Mouse (Mus musculus) gastrocnemius, postnatal 4 days (tissue): ENCODE data around the gene Gja5. TPM values are rescaled to one million over a fixed set of nuclear protein-coding genes. Genes with fewer than 3 reads are reported as not detected.
A peak's percentile ranks its signal among the peaks of the same experiment; 100 is the strongest.

Experiments
- DNase-seq, 2 experiments: peaks; one replicate each; pipeline ENCODE4 v3.0.0; 2021 to 2022; ENCODE audit warnings: low spot score in 2 of 2, mixed read lengths in 2 of 2
- long read RNA-seq, 2 experiments: library from polyadenylated mRNA; stranded (forward); transcript quantifications; one replicate each; pipeline ENCODE4 v2.0.0; 2021
- total RNA-seq, 2 experiments: library from RNA; stranded (reverse); gene quantifications; 2 replicates each; pipeline ENCODE4 v1.2.3; 2021

Gja5 gene
- total RNA-seq: 1 to 10 TPM; 9.1 to 9.3 TPM
- long read RNA-seq, experiment 1, partial matches to known transcripts: 0 of 4 reads
- long read RNA-seq, experiment 1, other reads (novel, unspliced or antisense): 0 of 4 reads
- long read RNA-seq, experiment 2, transcript Gja5-201 (2 exons, 3,109 nt): major isoform, 9 of 12 reads
- long read RNA-seq, experiment 2, partial matches to known transcripts: 0 of 12 reads
- long read RNA-seq, experiment 2, other reads (novel, unspliced or antisense): 3 of 12 reads

DNA sequence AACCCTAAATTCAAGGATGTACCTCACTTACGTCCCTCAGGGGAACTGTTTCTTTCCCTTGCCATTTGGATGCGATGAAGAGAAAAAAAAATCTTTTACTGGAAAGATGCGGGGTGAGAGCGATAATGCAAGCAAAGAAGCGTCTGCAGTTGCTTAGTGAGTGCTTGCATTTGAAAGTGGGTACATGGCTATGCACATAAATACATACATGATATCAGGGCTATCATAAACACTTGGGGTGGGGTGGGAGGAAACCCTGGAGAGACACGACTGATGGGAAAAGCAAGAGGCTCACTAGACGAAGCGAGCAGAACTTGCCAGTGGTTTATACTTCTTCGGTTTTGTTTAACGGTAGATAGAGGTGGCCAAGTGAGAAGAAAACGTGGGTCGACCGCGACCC lies at the start of gene Gja5:
Gene Gja5 (plus strand): TSS at position 301 of the 400 bp plus-strand sequence.
- DNase-seq: no peak

DNA sequence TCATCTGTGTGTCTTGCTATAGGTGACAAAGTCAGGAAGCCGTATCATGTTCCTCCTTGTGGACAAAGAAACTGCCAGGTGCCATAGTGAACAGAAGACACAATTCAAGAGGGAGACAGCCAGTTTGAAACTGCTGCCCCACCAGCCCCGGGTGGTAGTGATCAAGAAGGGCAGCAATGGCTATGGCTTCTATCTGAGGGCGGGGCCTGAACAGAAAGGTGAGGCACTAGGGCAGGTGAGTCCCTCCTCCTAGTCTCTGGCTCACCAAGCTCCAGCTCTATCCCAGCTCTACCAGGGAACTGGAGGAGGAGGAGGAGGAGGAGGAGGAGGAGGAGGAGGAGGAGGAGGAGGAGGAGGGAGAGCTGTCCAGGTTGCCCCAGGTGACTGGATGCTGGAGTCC lies 48.7 kb upstream of the Gja5 start:
- no peak for DNase-seq

DNA sequence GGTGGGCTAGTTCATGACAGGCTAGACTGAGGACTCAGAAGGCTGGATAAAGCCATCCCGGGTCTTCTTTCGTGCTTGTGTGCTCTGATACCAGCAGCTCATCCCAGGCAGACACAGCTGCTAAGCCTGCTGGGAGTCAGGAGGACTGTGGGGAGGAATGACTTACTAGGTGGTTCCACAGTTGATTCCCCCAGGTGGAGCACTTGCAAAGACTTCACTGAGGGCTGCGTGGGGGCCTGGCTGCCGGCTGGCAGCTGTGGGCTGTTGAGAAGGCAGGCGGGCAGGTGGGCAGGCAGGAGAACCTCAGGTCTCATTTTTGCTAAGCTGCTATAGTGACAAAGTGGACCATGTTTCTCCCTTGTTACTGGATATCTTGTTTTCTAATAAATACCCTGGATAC lies 44.0 kb upstream of the Gja5 start:
- DNase-seq: no peak

DNA sequence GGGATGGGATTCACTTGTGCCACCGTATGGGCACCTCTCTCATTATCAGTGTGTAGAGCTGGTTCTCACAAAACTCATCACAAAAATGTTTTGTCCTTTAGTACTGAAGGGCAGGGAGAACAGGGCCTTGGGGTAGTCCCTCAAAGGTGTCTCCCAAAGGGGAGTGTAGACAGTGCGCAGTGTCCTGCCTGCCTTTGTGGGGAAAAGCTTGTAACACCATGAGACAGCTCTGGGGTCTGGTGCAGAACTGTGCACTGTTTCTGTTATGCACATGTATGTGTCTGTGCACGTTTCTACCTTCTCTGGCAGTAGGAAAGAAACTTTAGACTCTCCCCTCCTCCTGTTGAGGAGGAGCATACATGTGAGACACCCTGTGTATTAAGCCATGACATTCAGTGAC lies 36.6 kb upstream of the Gja5 start:
- DNase-seq: no peak

DNA sequence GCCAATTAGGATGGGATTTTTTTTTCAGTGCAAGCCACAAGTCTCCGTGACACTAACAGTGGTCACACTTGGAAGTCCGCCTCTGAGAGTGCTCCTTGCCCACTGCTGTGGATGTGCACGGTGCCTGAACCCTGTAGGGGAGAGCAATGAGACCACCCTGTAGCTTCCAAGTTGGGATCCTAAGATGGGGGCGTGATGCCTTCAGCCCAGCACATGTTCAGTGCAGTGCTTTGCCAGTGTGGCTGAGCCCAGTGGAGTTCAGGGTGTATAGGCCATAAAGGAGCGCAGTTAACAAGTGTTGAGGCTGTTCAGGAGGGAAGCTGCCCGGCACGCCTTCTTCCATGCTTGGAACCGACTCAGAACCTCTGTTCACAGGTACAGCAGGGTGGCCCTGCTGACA lies 35.9 kb upstream of the Gja5 start:
- DNase-seq: no peak

DNA sequence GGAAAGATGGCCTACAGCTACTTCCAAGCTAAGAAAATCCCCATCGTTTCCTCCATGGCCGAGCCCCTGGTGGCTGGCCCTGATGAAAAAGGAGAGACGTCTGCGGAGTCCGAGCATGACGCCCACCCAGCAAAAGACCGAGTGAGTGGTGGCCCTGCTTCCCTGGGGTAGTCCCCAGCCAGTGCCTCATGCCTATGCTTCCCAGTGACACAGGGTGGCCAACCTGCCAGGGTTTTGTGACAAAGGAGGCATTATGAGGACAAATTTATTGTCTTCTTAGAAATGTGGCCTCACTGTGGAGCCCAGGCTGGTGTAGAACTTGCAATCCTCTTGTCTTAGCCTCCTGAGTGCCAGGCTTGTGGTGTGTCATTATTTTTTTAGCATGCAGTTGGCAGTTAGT lies 35.4 kb upstream of the Gja5 start:
- DNase-seq: no peak

DNA sequence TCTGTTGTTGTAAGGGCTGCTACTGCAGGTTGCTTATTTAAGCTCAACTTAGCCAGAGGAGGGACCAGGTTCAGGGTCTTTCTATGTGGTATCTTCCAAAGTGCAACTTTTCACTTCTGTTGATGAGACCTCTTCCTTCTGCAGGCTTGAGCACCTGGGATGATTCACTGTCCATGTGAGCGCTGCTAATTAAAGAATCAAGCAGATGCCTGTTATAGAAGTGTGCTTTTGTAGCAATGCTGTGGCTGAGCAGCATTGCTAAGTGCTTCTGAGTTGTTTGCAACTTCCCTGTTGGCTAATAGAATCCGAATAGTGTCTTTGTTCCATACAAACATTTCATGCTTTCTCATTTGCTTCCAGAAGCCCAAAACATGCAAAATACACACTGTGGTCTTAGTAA lies 34.2 kb upstream of the Gja5 start:
- no peak for DNase-seq

DNA sequence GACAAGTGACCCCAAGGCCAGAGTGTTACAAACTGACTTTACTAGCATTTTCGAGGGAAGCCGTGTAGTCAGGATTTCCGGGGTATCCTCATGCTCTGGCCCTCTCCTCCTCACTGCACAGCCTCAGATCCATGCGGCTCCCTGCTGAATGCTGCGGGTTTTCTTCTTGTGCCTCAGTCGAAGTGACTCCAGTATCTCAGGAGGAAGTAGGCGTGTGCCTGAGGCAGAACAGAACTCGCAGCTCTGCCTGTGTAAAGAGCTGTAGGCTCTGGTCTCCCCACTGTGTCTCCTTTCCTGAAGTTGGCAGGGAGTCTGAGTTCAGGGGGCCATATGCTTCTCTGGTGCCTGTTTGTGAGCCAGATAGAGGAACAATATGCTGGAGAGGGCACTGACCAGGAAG lies 33.4 kb upstream of the Gja5 start:
- no peak for DNase-seq

DNA sequence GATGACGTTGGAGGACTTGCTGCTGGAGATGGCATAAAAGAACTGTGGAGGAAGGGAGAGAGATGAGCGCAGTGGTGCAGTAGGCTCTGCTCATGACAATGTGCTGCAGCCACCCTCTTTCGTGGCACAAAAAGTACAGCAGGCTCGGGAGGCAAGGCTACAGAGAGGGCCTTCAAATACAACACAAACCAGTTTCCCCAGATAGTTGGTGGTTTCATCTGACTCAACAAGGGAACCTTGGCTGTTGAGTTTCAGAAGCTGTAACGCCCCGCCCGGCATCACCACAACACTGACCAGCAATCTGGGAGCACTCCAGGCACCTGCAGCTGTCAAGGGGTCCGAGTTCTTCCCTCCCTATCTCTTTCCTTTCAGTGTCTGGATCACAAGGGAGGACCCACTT lies 32.0 kb upstream of the Gja5 start:
- DNase-seq: no peak

DNA sequence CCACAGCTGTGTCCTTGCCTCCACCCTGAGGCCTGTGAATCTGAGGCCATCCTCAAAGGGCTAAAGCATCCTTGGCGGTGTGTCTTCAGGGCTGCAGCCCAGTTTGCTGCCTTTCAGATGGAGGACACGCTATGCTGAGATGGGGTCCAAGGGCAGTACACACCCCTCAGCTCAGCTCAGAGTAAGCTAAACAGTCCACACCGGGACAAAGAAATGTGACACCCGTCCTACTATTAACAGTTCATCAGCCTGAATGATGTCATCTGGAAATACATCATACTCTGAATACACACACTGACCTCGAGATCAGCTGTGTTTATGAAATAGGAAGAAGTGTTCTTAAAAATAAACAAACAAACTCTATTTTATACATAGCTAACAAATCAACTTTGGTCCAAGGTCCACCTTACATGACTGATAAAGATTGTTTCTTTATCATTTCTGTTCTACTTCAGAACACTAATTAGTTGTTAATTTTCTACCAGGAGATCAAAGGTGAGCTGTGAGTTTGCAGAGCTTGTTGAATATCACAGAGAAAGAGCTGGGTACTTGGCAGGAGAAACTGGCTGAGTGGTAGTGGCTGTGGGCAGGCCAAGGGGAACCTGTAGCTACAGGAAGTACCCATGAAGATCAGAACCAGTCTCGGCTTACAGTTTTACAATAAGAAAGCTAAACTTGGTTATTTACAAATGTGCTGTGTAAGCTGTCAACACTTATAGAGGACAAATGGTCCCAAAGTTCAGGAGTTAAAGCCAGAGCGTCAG lies 29.5 kb upstream of the Gja5 start:
- no peak for DNase-seq

DNA sequence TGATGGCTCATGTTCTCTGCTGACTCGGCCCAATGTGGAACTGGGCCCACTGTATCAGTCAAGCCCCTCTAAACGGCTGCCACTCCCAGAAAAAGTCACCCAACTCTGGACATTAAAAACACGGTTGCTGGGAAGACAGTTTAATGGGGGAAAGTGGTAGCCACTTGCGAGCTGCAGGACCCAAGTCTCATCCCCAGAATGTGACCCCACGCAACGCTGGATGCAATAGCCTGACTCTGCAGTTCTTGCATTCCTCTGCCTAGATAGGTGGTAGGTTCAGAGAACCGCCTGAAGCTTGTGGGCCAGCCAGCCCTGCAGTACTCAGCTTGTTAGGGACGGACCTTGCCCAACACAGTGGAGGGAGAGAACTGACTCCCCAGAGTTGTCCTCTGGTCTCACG lies 25.0 kb upstream of the Gja5 start:
- DNase-seq: no peak

DNA sequence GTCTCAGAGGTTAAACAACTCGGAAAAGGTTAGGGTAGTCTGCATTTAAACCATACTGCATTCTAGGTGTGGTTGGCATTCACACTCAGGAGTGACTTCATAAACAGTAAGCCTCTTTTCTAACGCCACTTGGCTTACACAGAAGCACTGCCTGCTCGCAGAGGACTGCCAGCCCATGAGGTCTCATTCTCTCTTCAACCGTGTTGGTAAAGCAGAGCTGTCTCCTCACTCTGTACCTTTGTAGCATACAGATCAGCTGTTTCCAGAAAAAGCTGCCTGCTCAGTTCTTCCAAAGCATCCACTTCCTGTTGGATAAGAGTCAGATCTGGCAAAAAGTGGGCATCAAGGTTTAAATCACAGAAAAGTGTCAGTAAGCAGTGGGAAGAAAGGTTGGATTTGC lies 24.1 kb upstream of the Gja5 start:
- DNase-seq: no peak

DNA sequence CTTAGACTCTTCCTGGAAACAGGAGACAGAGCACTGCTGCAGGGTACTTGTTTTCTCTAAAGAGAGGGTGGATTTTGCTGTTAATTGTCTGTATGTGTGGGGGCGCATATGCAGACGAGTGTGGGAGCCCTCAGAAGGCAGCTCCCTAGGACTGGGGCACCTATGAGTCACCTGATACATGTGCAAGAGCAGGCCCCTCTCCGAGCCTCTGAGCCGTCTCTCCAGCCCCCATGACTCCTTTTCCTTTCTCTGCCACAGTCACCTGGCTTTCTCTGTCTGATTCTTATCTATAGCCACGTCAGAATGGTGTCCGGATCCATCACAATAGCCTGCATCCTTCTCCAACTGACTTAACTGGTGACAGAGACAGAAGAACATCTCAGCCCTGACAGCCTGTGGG lies 22.9 kb upstream of the Gja5 start:
- no peak for DNase-seq

DNA sequence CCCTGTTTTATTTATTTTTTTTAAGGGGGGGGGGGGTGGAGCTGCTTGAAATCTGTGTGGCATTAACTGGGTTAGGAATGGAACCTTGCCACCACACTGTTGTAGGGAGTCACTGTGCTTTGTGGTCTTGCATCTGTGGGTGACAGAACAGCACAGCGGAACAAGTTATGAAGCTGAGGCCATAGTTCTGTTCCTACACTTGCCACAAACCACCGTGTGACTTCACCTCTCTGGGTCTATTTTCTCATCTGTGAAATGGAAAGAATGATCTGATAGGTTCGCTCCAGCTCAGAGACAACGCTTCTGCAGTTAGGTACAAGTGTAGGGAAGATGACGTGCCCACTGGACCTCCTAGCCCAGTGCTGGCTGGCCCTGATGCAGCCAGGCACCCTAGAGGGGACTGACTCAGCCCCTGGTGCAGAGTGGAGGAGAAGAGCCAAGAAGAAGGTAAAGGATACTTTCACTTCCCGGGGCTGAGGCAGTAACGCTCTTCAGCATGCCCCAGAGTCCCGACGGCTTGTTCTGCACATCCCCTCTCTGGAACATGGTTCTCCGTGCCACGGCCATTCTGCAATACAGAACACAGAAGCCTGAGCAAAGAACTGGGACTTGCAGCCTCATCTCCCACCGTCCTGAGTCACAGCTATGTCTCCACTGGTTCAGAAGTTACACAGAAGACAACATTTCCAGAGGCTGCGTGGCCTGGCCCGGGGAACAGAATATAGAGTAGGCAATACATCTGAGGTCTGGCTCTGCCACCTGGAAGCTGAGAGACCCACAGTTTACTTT lies 22.2 kb upstream of the Gja5 start:
- no peak for DNase-seq

DNA sequence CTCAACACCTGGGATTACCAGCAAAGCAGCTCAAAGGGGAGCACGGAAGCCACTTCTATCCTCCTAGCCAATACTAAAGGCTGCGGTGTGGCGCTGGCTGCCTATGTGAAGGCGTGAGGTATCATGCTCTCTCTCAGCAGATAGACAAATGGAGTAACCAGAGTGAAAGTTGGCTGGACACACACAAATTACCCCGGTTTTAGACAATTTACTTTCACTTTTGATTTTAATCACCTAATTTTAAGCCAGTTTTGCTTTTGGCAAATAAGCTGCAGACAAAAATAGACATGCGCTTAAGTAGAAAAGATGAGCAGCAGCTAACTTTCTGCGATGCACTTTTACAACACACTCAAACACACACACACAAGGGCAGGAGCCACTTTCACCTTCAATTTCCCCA lies 20.8 kb upstream of the Gja5 start:
- no peak for DNase-seq

DNA sequence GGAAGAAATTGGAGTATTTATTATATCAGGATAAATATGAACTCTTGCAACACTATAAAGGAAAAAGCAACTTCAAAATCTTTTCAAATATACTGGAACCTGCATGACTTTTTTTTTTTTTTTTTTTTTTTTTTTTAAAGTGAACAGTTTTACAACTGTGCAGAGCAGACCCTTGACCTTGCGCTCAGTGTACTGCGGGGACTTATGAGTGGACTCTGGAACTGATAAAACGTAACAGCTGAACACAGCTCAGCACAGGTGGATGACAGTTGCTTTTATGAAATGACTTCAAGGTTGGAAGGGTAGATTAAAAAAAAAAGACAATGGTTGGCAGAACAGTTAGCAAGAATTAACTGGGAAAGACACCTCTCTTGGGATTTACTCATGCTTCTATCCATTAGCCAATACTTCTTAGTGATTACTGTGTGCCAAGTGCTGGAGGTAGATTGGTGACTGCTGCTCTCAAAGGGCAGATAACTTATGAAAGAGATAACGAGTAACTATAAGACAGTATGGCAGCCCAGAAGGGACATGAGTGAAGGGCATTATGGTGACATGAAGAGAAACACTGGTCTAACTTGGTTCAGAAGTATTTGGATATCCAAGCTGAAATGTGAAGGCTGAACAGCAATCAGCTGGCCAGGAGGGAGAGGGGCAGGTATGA lies 2.0 kb upstream of the Gja5 start:
- DNase-seq: no peak

DNA sequence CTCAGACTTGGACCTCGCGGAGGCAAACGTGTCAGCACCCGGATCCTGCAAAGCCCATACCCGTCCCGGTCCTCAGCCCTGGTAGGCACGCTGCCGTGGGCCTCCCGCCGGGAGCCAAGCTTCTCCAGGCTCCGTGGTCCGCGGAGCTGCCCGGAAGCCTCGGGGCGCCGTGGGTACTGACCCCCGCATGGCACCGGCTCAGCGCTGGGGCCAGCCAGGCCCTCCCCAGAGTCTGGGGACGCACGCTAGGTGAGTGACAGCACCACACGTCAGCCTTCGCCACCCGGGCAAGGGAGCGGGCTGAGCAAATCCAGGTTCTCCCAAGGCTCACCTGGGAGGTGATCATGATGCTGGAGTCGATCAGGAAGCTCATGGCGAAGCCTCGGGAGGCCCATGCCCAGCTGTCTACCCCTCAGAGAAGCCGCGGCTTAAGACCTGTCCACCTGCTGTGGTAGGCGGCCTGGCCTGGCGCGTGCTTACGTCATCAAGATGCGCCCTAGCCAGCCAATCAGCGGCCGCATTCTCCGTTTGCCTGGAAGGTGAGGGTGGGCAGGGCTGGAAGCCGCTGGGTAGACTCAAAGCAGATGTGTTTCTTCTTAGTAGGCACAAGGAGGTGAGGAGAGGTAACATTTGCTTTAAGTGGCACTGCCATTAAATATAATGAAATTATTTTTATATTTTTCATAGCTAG lies 503 bp downstream of the Gja5 start, which contains the start of gene Gpr89:
Gene Gpr89 (minus strand): TSS at position 496 of the 691 bp plus-strand sequence.
- DNase-seq: peak; percentile 88 to 90

DNA sequence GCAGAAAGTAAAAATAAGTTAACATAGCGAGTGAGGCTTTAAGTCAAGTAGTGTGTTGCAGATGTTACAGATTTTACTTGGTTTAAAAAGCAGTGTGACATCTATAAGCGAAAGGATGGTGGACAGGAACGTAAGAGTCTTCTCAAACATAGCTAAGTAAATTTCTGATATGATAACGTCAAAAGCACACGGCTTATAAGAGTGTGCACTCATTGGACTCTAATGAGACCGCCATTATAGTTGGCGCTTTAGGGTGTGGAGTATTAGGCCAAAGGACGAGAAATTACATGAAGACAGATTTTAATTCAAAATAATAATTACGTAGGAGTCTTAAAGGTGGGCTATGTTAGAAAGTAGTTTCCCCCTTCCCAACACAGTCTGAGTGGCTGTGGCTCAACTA lies 1.1 kb downstream of the Gja5 start:
- no peak for DNase-seq

DNA sequence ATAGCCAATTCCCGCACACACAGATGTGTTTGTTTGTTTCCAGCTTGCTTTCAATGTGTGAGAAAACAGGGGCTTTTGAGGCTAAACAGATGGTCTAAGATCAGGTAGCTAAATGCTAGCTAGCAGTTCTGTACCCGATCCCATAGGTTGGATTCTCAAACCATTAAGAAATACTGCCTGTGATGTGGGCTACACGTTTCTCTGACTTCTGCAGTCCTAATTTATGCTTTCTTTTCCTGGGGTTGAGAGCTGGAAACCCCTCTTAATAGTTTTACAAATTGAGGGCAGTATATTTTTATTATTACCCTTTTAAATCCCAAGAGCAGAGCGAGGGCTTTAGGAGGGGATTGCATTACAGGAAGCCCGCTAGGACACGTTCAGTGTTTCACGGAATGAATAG lies 16.5 kb downstream of the Gja5 start:
- DNase-seq: no peak

DNA sequence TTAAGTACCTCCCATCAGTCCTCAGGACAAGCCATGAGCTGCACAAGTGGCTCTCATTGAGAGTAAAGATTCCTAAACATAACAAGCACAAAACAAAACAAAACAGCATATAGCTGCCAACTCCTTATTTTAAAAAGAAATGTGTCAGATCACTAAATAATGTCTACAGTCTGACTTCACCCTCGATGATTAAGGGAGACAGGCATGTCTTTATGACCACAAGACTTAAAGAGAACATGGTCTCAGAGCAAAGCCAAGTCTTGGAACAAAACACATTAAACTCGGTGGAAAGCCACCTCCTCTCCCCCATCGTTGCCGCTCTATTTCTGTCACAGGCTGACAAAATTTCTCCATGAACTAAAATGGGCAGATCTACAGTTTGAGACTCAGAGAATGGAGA lies 20.1 kb downstream of the Gja5 start:
- no peak for DNase-seq

DNA sequence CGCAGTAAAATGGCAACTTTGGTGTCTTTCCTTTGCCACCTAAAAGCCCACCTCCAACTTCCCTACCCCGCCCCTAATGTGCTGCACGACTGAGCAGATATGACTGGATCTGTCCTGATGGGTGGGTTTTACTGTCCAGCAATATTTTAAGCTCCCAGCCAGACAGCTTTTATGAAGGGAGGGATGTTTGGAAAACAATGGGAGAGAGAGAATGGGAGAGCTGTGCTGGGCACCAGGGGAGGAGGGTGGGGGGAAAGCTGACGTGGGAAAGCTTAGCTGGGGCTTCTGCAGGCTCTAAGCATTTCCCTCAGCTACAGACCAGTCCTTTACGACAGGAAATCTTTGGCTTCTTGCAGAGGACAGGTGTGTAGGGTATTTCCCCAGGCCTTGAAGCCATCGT lies 21.4 kb downstream of the Gja5 start, which contains the start of gene Gja8:
Gene Gja8 (minus strand): TSS at position 101 of the 400 bp plus-strand sequence.
- no peak for DNase-seq
